9 mouse cellular contexts compared by ENCODE assay signal in the genomic region with DNA sequence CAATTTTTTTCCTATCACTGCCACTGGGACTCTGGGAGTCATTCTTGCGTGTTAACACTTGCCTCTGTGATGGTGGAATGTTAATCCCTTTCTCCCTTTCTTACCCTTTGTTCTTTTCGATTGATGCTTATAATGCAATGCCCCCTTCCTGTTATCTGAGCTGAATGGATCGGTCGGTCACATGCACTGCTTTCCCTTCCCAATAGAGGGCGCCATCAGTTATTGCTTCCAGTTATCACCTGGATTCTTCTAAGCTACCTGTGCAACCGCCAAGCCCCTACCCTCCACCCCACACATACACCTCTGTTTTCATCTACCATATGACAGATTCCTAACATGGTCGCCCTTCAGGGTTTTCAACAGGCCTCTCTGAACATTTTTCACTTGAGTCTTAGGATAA.
DNase-seq lines count a peak whose midpoint lies in the region; ATAC-seq and TF ChIP-seq lines count a peak whose summit lies in the region.
"Had no signal": no experiment of that assay in that cellular context is flagged by ENCODE, and none has a peak within 500 bp of the region (broad histone marks: within the 10 kb centered on the region; RNA-seq: fewer than 3 reads in every experiment).

No protein-coding gene starts in this region.

- no peaks in the 10 kb centered on the region for H3K9me3 ChIP-seq in ES-Bruce4 (replicated peaks; ENCODE audit: control insufficient read depth, insufficient read depth, low read length, poor library complexity, severe bottlenecking)
- H3K9me3 ChIP-seq: liver, embryonic 13.5 days had no signal

- H3K36me3 ChIP-seq in ES-Bruce4 (ENCODE audit: control insufficient read depth, insufficient read depth, low read length, poor library complexity, severe bottlenecking), result no peaks in the 10 kb centered on the region
- H3K36me3 ChIP-seq: liver, embryonic 13.5 days had no signal

- no peak overlapping the region for H3K4me3 ChIP-seq in ES-Bruce4 (ENCODE audit: low read depth, low read length)
- no peak overlapping the region for H3K4me3 ChIP-seq in cortical plate, adult 2 months (ENCODE audit: insufficient read depth, low read length)
- H3K4me3 ChIP-seq: liver, embryonic 13.5 days had no signal

- no peak for TF ChIP-seq POLR2A in ES-Bruce4 (IDR thresholded peaks at IDR 0.05; ENCODE audit: insufficient read depth, low read length)
- TF ChIP-seq POLR2A in cortical plate, adult 2 months (IDR thresholded peaks at IDR 0.05; ENCODE audit: extremely low read depth, insufficient read depth, low read length), result no peak

- H3K9ac ChIP-seq in ES-Bruce4 (ENCODE audit: low read depth, poor library complexity, severe bottlenecking), result no peak overlapping the region
- H3K9ac ChIP-seq: liver, embryonic 13.5 days had no signal

- DNase-seq in kidney, adult 9 months, result peak; percentile 10
- no peak for DNase-seq in kidney, postnatal 14 days
- DNase-seq in A20 (ENCODE audit: low read depth, low spot score), result peak; percentile 65
- DNase-seq: heart, postnatal 4 days; liver, embryonic 13.5 days had no signal

- no peak overlapping the region for H3K27ac ChIP-seq in ES-Bruce4 (ENCODE audit: insufficient read depth, low read length)
- no peak overlapping the region for H3K27ac ChIP-seq in cortical plate, adult 2 months (ENCODE audit: insufficient read depth, low read length)
- H3K27ac ChIP-seq: liver, embryonic 13.5 days had no signal

- ATAC-seq in erythroid progenitor cell, adult 5-6 weeks (replicated peaks; ENCODE audit: low FRiP score, poor library complexity, severe bottlenecking), result no peak
- no peak for ATAC-seq in megakaryocyte, adult 5-6 weeks (ENCODE audit: poor library complexity, severe bottlenecking)

- peak; percentile 31 for TF ChIP-seq CTCF in ES-Bruce4 (IDR thresholded peaks at IDR 0.05; ENCODE audit: low read depth, low read length)
- TF ChIP-seq CTCF in cortical plate, adult 2 months (IDR thresholded peaks at IDR 0.05; ENCODE audit: extremely low read depth, insufficient read depth, low read length), result peak; percentile 27; the same call in 1 of the 2 replicates

- no peak for TF ChIP-seq EP300 in ES-Bruce4 (IDR thresholded peaks at IDR 0.05; ENCODE audit: insufficient read depth, low read depth, low read length)

- H3K4me1 ChIP-seq in ES-Bruce4 (ENCODE audit: control insufficient read depth, insufficient read depth, low read length), result no peaks in the 10 kb centered on the region
- no peaks in the 10 kb centered on the region for H3K4me1 ChIP-seq in cortical plate, adult 2 months (ENCODE audit: control insufficient read depth, insufficient read depth, low read length)
- H3K4me1 ChIP-seq: liver, embryonic 13.5 days had no signal

- H3K27me3 ChIP-seq in ES-Bruce4 (ENCODE audit: control insufficient read depth, insufficient read depth, low read length, poor library complexity, severe bottlenecking), result no peaks in the 10 kb centered on the region
- H3K27me3 ChIP-seq: liver, embryonic 13.5 days had no signal
